Mouse (Mus musculus): ENCODE data around the gene P3h3. TPM values are rescaled to one million over a fixed set of nuclear protein-coding genes. Genes with fewer than 3 reads are reported as not detected.

Gene P3h3
- polyA plus RNA-seq, 1 experiment = 1.1 TPM

DNA sequence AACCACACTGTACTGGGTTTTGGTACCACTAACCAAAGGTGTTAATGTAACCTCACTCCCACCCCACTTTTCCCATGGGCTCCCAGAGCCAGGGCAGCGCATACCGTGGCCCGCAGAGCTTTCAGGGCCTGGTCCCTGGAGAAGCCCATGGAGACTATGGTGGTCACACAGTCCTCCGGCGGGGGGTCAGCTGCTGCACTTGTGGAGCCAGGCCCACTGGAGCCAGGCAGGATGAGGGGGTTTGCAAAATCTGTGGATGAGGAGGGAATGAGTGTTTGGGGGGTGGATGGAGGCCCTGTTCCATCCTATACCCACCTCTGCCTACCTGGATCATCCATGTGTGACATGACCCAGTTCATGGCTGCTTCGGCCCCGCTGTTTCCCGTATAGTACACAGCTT is 40.0 kb downstream of the P3h3 start:
- peaks cover 12% of the 10 kb centered on the region for H3K79me3 ChIP-seq (ENCODE audit: low read depth)

DNA sequence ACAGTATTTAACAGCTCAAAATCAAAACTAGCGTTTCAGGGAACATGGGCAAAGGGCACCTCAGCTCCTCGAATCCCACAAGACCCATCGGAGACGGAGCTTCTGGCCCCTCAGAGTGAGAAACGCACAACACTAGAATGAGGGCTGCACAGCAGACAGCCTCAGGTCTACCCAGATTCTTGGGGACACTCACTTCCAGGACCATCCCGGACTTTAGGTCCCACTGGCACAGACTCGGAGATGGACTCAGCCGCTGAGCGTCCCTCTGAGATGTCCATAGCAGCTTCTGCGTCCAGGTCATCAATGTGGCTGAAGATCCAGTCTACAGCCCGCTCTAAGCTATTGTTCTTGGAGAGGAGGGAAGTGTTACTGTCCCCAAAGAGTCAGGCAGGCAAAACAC is 40.4 kb downstream of the P3h3 start:
- Histone ChIP-seq H3K27me3 (ENCODE audit: control insufficient read depth, insufficient read depth, insufficient read length) (no peaks in the 10 kb centered on the region), H3K79me2 (ENCODE audit: control insufficient read depth, insufficient read depth) (peaks cover 19% of the 10 kb centered on the region), H3K79me3 (ENCODE audit: low read depth) (peaks cover 16% of the 10 kb centered on the region), H3ac (ENCODE audit: control insufficient read depth, insufficient read length, low read depth) (no peak overlapping the region), H3K4me3 (ENCODE audit: insufficient read depth, poor library complexity, severe bottlenecking) (no peak overlapping the region), H3K36me3 (ENCODE audit: control insufficient read depth, insufficient read depth) (peaks cover 75% of the 10 kb centered on the region)
- TF ChIP-seq USF1 (IDR thresholded peaks at IDR 0.05; ENCODE audit: low read depth) = no peak
- no peak for TF ChIP-seq MYOD1 (IDR thresholded peaks at IDR 0.05; ENCODE audit: control insufficient read depth, insufficient read length, low read depth)
- TF ChIP-seq MYOG (IDR thresholded peaks at IDR 0.05; ENCODE audit: control insufficient read depth, extremely low read depth, insufficient read length) = no peak
- TF ChIP-seq MAX (IDR thresholded peaks at IDR 0.05) = no peak
- no peak for TF ChIP-seq CEBPB (IDR thresholded peaks at IDR 0.05; ENCODE audit: low read depth)
- TF ChIP-seq CTCF (IDR thresholded peaks at IDR 0.05; ENCODE audit: control insufficient read depth, insufficient read depth, insufficient read length) = no peak
- no peak for TF ChIP-seq FOSL1 (IDR thresholded peaks at IDR 0.05; ENCODE audit: insufficient read depth, low read length, poor library complexity, severe bottlenecking)

More for the DNA sequence above, 40.0 kb downstream of the P3h3 start:
- H3K79me2 ChIP-seq (ENCODE audit: control insufficient read depth, insufficient read depth) = peaks cover 14% of the 10 kb centered on the region
- H3K36me3 ChIP-seq (ENCODE audit: control insufficient read depth, insufficient read depth) = peaks cover 75% of the 10 kb centered on the region
- TF ChIP-seq MYOD1 (IDR thresholded peaks at IDR 0.05; ENCODE audit: control insufficient read depth, insufficient read length, low read depth) = no peak
- TF ChIP-seq USF1 (IDR thresholded peaks at IDR 0.05; ENCODE audit: low read depth) = no peak
- TF ChIP-seq MYOG (IDR thresholded peaks at IDR 0.05; ENCODE audit: control insufficient read depth, extremely low read depth, insufficient read length) = no peak
- TF ChIP-seq CTCF (IDR thresholded peaks at IDR 0.05; ENCODE audit: control insufficient read depth, insufficient read depth, insufficient read length) = no peak
- no peak for TF ChIP-seq CEBPB (IDR thresholded peaks at IDR 0.05; ENCODE audit: low read depth)
- no peak for TF ChIP-seq MAX (IDR thresholded peaks at IDR 0.05)
- TF ChIP-seq FOSL1 (IDR thresholded peaks at IDR 0.05; ENCODE audit: insufficient read depth, low read length, poor library complexity, severe bottlenecking) = no peak
- H3K4me3 ChIP-seq (ENCODE audit: insufficient read depth, poor library complexity, severe bottlenecking) = no peak overlapping the region
- H3K27me3 ChIP-seq (ENCODE audit: control insufficient read depth, insufficient read depth, insufficient read length) = no peaks in the 10 kb centered on the region
- H3ac ChIP-seq (ENCODE audit: control insufficient read depth, insufficient read length, low read depth) = no peak overlapping the region

DNA sequence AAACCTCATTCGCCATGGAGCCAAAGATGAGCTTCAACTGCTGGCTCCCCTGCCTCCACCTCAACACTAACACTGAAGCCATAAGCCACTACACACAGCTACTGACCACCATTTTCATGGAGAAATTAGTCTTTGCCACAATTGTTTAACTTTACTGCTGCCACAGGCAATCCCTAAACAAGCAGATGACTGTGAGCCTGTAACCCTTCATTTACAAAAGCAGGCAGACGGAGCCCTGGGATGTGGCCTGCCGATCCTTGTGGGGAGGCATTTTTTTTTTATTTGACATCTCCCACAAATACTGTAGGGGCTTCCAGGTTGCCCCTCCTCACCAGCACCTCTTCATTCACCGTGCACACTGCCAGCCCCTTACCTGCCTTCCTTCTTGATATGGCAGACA is 40.9 kb downstream of the P3h3 start:
- no peaks in the 10 kb centered on the region for H3K27me3 ChIP-seq (ENCODE audit: control insufficient read depth, insufficient read depth, insufficient read length)
- H3ac ChIP-seq (ENCODE audit: control insufficient read depth, insufficient read length, low read depth) = no peak overlapping the region
- H3K79me3 ChIP-seq (ENCODE audit: low read depth) = peaks cover 21% of the 10 kb centered on the region
- H3K79me2 ChIP-seq (ENCODE audit: control insufficient read depth, insufficient read depth) = peaks cover 24% of the 10 kb centered on the region
- peaks cover 75% of the 10 kb centered on the region for H3K36me3 ChIP-seq (ENCODE audit: control insufficient read depth, insufficient read depth)
- TF ChIP-seq FOSL1 (IDR thresholded peaks at IDR 0.05; ENCODE audit: insufficient read depth, low read length, poor library complexity, severe bottlenecking) (no peak), MAX (IDR thresholded peaks at IDR 0.05) (no peak), USF1 (IDR thresholded peaks at IDR 0.05; ENCODE audit: low read depth) (no peak), CEBPB (IDR thresholded peaks at IDR 0.05; ENCODE audit: low read depth) (no peak), MYOD1 (IDR thresholded peaks at IDR 0.05; ENCODE audit: control insufficient read depth, insufficient read length, low read depth) (no peak), MYOG (IDR thresholded peaks at IDR 0.05; ENCODE audit: control insufficient read depth, extremely low read depth, insufficient read length) (no peak), CTCF (IDR thresholded peaks at IDR 0.05; ENCODE audit: control insufficient read depth, insufficient read depth, insufficient read length) (no peak)
- no peak overlapping the region for H3K4me3 ChIP-seq (ENCODE audit: insufficient read depth, poor library complexity, severe bottlenecking)

DNA sequence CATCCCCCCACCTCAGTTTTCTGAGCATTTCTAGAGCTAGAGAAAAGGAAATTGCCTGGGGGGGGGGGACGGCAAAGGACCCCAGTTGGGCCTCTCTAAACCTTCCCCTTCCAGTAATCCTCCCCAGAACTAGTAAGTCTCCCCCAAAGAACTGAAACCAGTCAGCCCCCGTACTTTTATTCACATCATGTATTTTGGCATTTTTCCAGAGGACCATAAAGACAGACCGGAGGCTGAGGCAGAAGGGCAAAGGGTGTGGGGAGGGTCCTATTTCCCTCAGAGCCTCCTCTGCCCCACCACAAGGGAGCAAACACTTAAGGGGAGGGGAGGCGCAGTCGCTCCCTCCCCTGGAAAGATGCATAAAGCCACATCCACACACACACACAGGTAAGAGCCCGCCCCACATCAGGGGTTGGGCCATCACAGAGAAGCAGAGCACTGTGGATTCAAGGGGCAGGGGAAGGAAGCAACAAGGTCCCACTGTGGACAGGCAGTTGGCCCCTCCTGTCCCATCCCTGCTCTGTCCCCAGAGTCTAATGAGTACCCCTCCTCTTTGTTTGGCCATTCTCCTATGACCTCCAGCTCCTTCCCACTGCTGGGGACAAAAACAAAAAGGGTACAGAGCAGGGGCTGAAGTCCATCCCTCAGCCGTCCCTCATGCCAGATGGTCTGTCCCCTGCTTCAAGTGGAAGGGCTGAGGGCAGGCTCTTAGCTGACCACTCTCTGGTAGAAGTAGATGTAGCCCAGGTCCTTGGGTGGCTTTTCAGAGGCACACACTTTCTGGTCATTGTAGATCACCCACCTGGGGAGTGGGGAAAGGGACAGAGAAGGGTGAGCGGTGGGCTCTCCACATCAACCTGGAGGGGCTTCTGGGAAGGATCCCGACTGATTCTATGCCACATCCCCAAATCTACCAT is 42.4 kb downstream of the P3h3 start:
- Histone ChIP-seq H3K79me2 (ENCODE audit: control insufficient read depth, insufficient read depth) (peaks cover 33% of the 10 kb centered on the region), H3ac (ENCODE audit: control insufficient read depth, insufficient read length, low read depth) (no peak overlapping the region), H3K36me3 (ENCODE audit: control insufficient read depth, insufficient read depth) (peaks cover 75% of the 10 kb centered on the region), H3K4me3 (ENCODE audit: insufficient read depth, poor library complexity, severe bottlenecking) (no peak overlapping the region), H3K27me3 (ENCODE audit: control insufficient read depth, insufficient read depth, insufficient read length) (no peaks in the 10 kb centered on the region), H3K79me3 (ENCODE audit: low read depth) (peaks cover 26% of the 10 kb centered on the region)
- TF ChIP-seq MAX (IDR thresholded peaks at IDR 0.05) (no peak), USF1 (IDR thresholded peaks at IDR 0.05; ENCODE audit: low read depth) (no peak), MYOG (IDR thresholded peaks at IDR 0.05; ENCODE audit: control insufficient read depth, extremely low read depth, insufficient read length) (no peak), CEBPB (IDR thresholded peaks at IDR 0.05; ENCODE audit: low read depth) (no peak), MYOD1 (IDR thresholded peaks at IDR 0.05; ENCODE audit: control insufficient read depth, insufficient read length, low read depth) (no peak), FOSL1 (IDR thresholded peaks at IDR 0.05; ENCODE audit: insufficient read depth, low read length, poor library complexity, severe bottlenecking) (no peak), CTCF (IDR thresholded peaks at IDR 0.05; ENCODE audit: control insufficient read depth, insufficient read depth, insufficient read length) (no peak)

DNA sequence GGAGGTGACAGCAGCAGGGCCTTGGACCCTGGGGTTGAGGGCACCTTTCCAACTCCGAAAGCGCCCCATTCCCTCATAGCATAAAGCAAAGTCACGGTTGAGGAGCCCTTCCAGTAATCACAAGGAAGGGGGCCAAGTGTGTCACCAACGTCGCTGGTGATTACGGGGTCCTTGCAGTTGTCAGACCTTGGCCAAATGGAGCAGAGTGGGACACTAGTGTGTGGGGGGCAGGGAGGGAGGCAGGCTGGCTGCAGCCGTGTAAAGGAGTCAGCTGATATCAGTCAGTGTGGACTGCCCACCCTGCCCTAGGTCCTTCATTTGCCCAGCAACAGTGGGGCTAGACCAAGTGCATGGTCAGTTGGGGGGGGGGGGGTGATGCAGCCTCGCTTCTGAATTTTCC is 43.1 kb downstream of the P3h3 start:
- Histone ChIP-seq H3K79me3 (ENCODE audit: low read depth) (peaks cover 30% of the 10 kb centered on the region), H3K36me3 (ENCODE audit: control insufficient read depth, insufficient read depth) (peaks cover 74% of the 10 kb centered on the region), H3K79me2 (ENCODE audit: control insufficient read depth, insufficient read depth) (peaks cover 38% of the 10 kb centered on the region), H3K4me3 (ENCODE audit: insufficient read depth, poor library complexity, severe bottlenecking) (no peak overlapping the region), H3ac (ENCODE audit: control insufficient read depth, insufficient read length, low read depth) (no peak overlapping the region), H3K27me3 (ENCODE audit: control insufficient read depth, insufficient read depth, insufficient read length) (no peaks in the 10 kb centered on the region)
- TF ChIP-seq MAX (IDR thresholded peaks at IDR 0.05) = no peak
- no peak for TF ChIP-seq MYOG (IDR thresholded peaks at IDR 0.05; ENCODE audit: control insufficient read depth, extremely low read depth, insufficient read length)
- no peak for TF ChIP-seq USF1 (IDR thresholded peaks at IDR 0.05; ENCODE audit: low read depth)
- no peak for TF ChIP-seq FOSL1 (IDR thresholded peaks at IDR 0.05; ENCODE audit: insufficient read depth, low read length, poor library complexity, severe bottlenecking)
- TF ChIP-seq MYOD1 (IDR thresholded peaks at IDR 0.05; ENCODE audit: control insufficient read depth, insufficient read length, low read depth) = no peak
- TF ChIP-seq CEBPB (IDR thresholded peaks at IDR 0.05; ENCODE audit: low read depth) = no peak
- TF ChIP-seq CTCF (IDR thresholded peaks at IDR 0.05; ENCODE audit: control insufficient read depth, insufficient read depth, insufficient read length) = no peak

All from C2C12 (cell line).